Mouse (Mus musculus): ENCODE measurements at regions not wholly inside any gene's neighbourhood (a gene's known extent, or its start where the extent isn't known, plus 50 kb on each side); places are given as distances from the start of the nearest gene placed in this dataset.
A peak's percentile ranks its signal among the peaks of the same experiment; 100 is the strongest.

DNA sequence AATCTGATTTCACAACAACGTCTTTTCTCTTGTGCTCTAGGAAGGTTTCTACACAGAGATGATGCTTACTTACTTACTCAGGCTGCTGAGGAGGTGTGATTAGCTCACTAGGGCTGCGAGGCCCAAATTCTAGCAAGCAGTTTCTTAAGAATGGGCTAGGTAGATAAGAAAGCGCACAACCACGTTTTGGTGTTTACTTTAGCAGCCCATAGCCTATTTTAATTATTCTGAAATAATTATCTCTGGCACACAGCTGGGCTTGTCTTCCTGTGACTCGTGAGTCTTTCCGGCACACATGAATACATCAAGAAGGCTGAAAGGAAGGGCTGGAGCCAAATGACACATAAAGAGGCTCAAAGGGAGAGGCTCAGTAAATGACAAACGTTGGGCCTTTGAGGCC lies 325.2 kb downstream of the Edem1 start:
- Histone ChIP-seq H3K36me3 (ENCODE audit: insufficient read depth, low read length) (no peaks in the 10 kb centered on the region), H3K4me3 (ENCODE audit: low read depth, low read length) (no peak overlapping the region), H3K9me3 (ENCODE audit: low read length) (no peaks in the 10 kb centered on the region), H3K27me3 (ENCODE audit: insufficient read depth, low read length) (no peaks in the 10 kb centered on the region), H3K9ac (replicated peaks; ENCODE audit: low read length, poor library complexity, severe bottlenecking) (no peak overlapping the region), H3K4me1 (ENCODE audit: insufficient read depth, low read length) (no peaks in the 10 kb centered on the region), H3K4me2 (ENCODE audit: low read depth, low read length, poor library complexity, severe bottlenecking) (no peak overlapping the region), H3K27ac (ENCODE audit: low read depth, low read length) (no peak overlapping the region)
- TF ChIP-seq CTCF (IDR thresholded peaks at IDR 0.05), result no peak
- DNase-seq (ENCODE audit: low spot score), result no peak
- 47% methylated on average over 7 of the region's 7 CpGs for WGBS
- no peak for ATAC-seq (ENCODE audit: low FRiP score)

DNA sequence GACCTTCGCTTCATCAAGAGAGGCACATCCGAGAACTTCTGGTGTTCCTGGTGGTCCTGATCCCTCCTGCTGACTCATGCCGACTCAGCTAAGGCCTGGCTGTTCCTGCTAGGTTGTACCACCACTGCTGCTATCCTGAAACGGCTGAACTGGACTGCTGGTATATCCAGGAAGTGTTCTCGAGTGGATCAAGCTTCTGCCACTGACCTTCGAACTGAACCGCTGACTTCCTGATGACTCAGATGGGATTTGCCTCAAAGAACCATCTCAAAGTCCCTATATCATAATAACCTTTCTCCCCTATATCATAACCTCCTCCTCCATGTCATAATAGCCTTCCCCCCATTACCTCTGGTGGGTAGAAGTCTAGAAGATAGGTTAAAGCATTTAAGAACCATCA lies 331.1 kb downstream of the Edem1 start:
- no peaks in the 10 kb centered on the region for H3K27me3 ChIP-seq (ENCODE audit: insufficient read depth, low read length)
- ATAC-seq (ENCODE audit: low FRiP score), result no peak
- no peaks in the 10 kb centered on the region for H3K9me3 ChIP-seq (ENCODE audit: low read length)
- no peaks in the 10 kb centered on the region for H3K4me1 ChIP-seq (ENCODE audit: insufficient read depth, low read length)
- H3K36me3 ChIP-seq (ENCODE audit: insufficient read depth, low read length), result no peaks in the 10 kb centered on the region
- H3K9ac ChIP-seq (replicated peaks; ENCODE audit: low read length, poor library complexity, severe bottlenecking), result no peak overlapping the region
- 90% methylated on average over 7 of the region's 7 CpGs for WGBS
- no peak overlapping the region for H3K4me3 ChIP-seq (ENCODE audit: low read depth, low read length)
- no peak for DNase-seq (ENCODE audit: low spot score)
- no peak overlapping the region for H3K27ac ChIP-seq (ENCODE audit: low read depth, low read length)
- TF ChIP-seq CTCF (IDR thresholded peaks at IDR 0.05), result no peak
- no peak overlapping the region for H3K4me2 ChIP-seq (ENCODE audit: low read depth, low read length, poor library complexity, severe bottlenecking)

DNA sequence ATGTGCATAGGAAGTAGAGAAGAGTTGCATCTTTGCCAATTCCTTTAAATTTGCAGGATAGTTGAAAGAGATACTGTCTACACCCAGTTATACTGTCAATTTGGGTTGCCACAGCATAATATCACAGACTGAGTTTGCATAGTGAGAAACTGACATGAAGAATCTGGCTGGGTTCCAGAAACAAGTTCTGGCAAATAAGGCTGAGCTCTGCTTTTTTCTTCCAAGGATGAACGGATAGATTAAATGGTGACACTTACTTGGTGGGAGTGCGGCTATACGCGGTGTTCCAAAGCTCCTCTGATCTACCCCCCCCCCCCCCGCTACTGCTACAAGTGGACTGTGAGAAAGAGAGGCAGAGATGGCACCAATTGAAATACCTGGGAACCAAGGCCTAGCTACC lies 339.0 kb downstream of the Edem1 start:
- no peak for TF ChIP-seq CTCF (IDR thresholded peaks at IDR 0.05)
- no peak for DNase-seq (ENCODE audit: low spot score)
- Histone ChIP-seq H3K4me3 (ENCODE audit: low read depth, low read length) (no peak overlapping the region), H3K4me2 (ENCODE audit: low read depth, low read length, poor library complexity, severe bottlenecking) (no peak overlapping the region), H3K9me3 (ENCODE audit: low read length) (no peaks in the 10 kb centered on the region), H3K27ac (ENCODE audit: low read depth, low read length) (no peak overlapping the region), H3K27me3 (ENCODE audit: insufficient read depth, low read length) (no peaks in the 10 kb centered on the region), H3K4me1 (ENCODE audit: insufficient read depth, low read length) (no peaks in the 10 kb centered on the region), H3K9ac (replicated peaks; ENCODE audit: low read length, poor library complexity, severe bottlenecking) (no peak overlapping the region), H3K36me3 (ENCODE audit: insufficient read depth, low read length) (no peaks in the 10 kb centered on the region)
- WGBS, result 83% methylated on average over 4 of the region's 5 CpGs
- ATAC-seq (ENCODE audit: low FRiP score), result no peak

DNA sequence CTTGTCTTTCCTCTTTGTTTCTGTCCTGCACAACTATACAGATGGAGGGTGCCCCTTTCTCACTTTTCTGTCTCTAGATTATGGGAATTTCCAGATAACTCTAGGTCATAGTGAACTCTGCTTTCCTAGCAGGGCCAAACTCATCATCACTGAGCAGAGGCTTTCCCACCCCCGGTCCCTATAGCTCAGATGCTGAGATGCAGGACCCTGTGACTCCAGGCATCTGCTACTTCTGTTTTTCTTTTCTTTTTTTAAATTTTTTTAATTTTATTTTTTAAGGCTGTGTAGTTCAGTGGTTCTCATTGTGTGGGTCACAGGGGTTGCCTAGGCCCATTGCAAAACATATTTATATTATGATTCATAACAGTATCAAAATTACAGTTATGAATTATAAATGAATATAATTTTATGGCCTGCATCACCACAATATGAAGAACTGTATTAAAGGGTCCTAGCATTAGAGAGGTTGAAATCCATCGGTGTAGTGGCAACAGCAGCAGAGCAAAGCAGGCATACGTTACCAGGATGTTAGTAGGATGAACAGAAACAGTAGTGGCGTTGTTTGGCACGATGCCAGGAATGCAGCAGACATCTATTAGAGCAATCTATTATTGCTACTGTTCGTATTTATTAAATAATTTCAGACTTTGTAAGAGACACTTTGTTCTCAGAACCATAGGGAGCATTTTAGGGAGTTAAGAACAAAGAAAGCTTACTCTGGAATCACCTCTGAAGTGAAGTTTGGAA lies 343.8 kb downstream of the Edem1 start:
- ATAC-seq (ENCODE audit: low FRiP score) (no peak), DNase-seq (ENCODE audit: low spot score) (peak; percentile 33)
- no peak for TF ChIP-seq CTCF (IDR thresholded peaks at IDR 0.05)
- H3K36me3 ChIP-seq (ENCODE audit: insufficient read depth, low read length), result no peaks in the 10 kb centered on the region
- H3K9ac ChIP-seq (replicated peaks; ENCODE audit: low read length, poor library complexity, severe bottlenecking), result no peak overlapping the region
- H3K4me1 ChIP-seq (ENCODE audit: insufficient read depth, low read length), result no peaks in the 10 kb centered on the region
- H3K4me2 ChIP-seq (ENCODE audit: low read depth, low read length, poor library complexity, severe bottlenecking), result no peak overlapping the region
- 55% methylated on average over 6 of the region's 6 CpGs for WGBS
- no peak overlapping the region for H3K27ac ChIP-seq (ENCODE audit: low read depth, low read length)
- no peak overlapping the region for H3K4me3 ChIP-seq (ENCODE audit: low read depth, low read length)
- no peaks in the 10 kb centered on the region for H3K9me3 ChIP-seq (ENCODE audit: low read length)
- H3K27me3 ChIP-seq (ENCODE audit: insufficient read depth, low read length), result no peaks in the 10 kb centered on the region

DNA sequence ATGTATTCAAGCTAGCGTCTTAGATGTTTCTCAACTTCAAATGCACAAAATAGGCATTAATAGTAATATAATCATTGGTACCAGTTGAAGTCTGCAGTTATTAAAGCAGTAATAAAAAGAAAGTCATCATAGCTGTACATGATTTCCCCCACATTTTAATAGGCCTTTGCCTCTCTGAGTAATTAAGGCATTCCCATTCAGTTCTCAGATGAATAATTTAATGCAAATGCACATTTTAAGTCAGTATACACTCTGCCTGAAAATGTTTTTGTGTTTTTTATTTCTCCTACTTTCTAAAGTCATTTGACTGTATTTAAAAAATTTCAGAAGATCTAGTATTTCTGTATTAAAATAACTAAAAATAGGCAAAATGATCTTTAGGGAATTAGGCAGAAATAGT lies 344.6 kb downstream of the Edem1 start:
- no peak overlapping the region for H3K4me2 ChIP-seq (ENCODE audit: low read depth, low read length, poor library complexity, severe bottlenecking)
- WGBS, result 53% methylated on average over 1 of the region's 1 CpGs
- no peak overlapping the region for H3K27ac ChIP-seq (ENCODE audit: low read depth, low read length)
- DNase-seq (ENCODE audit: low spot score), result no peak
- H3K36me3 ChIP-seq (ENCODE audit: insufficient read depth, low read length), result no peaks in the 10 kb centered on the region
- TF ChIP-seq CTCF (IDR thresholded peaks at IDR 0.05), result no peak
- no peaks in the 10 kb centered on the region for H3K4me1 ChIP-seq (ENCODE audit: insufficient read depth, low read length)
- no peaks in the 10 kb centered on the region for H3K9me3 ChIP-seq (ENCODE audit: low read length)
- no peak for ATAC-seq (ENCODE audit: low FRiP score)
- no peaks in the 10 kb centered on the region for H3K27me3 ChIP-seq (ENCODE audit: insufficient read depth, low read length)
- H3K9ac ChIP-seq (replicated peaks; ENCODE audit: low read length, poor library complexity, severe bottlenecking), result no peak overlapping the region
- H3K4me3 ChIP-seq (ENCODE audit: low read depth, low read length), result no peak overlapping the region

DNA sequence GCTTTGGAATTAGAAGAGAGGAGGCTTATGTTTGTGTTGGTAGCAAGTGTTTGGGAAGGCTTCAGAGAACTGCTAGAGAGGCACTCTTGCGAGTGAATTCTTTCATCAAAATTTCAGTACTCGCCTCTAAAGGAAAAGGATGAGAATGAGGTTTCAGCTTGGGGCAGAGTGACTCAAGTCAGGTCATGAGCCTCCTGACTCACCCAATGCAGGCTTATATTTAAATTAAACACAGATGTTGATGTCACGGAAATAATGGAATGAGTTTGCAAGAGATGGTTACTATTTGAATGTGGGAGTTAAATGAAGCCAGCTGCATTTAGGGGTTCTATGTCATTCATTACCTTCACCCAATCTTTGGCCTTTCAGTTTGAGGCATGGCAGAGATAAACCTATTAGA lies 348.4 kb downstream of the Edem1 start:
- DNase-seq (ENCODE audit: low spot score), result no peak
- H3K4me2 ChIP-seq (ENCODE audit: low read depth, low read length, poor library complexity, severe bottlenecking), result no peak overlapping the region
- no peak for TF ChIP-seq CTCF (IDR thresholded peaks at IDR 0.05)
- no peaks in the 10 kb centered on the region for H3K4me1 ChIP-seq (ENCODE audit: insufficient read depth, low read length)
- H3K27me3 ChIP-seq (ENCODE audit: insufficient read depth, low read length), result no peaks in the 10 kb centered on the region
- H3K9me3 ChIP-seq (ENCODE audit: low read length), result no peaks in the 10 kb centered on the region
- no peak overlapping the region for H3K4me3 ChIP-seq (ENCODE audit: low read depth, low read length)
- 66% methylated on average over 3 of the region's 3 CpGs for WGBS
- ATAC-seq (ENCODE audit: low FRiP score), result no peak
- H3K9ac ChIP-seq (replicated peaks; ENCODE audit: low read length, poor library complexity, severe bottlenecking), result no peak overlapping the region
- no peak overlapping the region for H3K27ac ChIP-seq (ENCODE audit: low read depth, low read length)
- H3K36me3 ChIP-seq (ENCODE audit: insufficient read depth, low read length), result no peaks in the 10 kb centered on the region
